Mouse (Mus musculus) mouse embryonic stem cell (cell line): ENCODE results near the gene Mcat.

Source experiments
- in situ Hi-C, 2 experiments: fragments of 300-500 bp; cut with MboI; formaldehyde crosslinking; loops; 1 replicate in 1 of 2; 3 replicates in 1 of 2; pipeline ENCODE4 v1.14.3; 2019 to 2020; ENCODE audit warnings: low sequenced_read_pairs in 2 of 2, low pct_unique_long_range_greater_than_20kb in 1 of 2, mixed read lengths in 1 of 2; ENCODE audit not compliant: unreplicated experiment in 1 of 2

Gene Mcat

GRCm38 (mm10) chr15:83563327-83563856 lies at the start of gene Mcat, which contains the start of gene Tspo:
TSS of gene Mcat (minus strand) at chr15:83563787.
TSS of gene Tspo (plus strand) at chr15:83563592.
- in situ Hi-C loops, result no loop called here

DNA sequence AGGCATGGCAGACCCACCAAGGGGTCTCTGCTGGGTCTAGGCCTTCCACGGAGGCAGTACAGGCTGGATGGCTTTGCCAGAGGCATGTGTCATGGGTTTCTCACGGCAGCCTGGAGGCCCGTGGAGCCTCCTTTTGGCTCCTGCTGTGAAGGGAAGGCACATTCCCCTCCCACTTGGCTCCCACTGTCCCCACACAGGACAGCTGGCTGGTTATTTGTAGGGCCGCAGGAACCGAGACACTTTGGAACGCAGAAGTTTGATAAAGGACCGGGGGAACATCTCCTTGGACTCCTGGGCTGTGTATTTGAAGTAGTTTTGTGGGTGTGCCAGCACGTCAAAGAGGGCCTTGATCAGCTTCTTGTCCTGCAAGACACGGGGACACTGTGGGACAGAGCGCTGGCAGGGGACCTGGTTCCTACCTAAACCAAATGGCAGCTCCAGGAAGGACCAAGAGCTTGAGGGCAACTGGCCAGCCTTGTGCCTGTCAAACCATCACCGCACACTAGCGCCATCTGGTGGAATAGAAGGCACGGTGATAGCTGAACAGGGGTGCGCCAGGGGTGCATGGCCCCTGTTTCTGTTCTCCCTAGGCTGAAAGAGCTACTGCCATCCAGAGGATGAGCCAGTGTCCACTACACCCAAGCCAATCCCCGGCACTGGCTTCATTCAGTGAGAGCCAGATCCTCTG lies 43.7 kb upstream of the Mcat start:
- in situ Hi-C loops, result no loop called here

DNA sequence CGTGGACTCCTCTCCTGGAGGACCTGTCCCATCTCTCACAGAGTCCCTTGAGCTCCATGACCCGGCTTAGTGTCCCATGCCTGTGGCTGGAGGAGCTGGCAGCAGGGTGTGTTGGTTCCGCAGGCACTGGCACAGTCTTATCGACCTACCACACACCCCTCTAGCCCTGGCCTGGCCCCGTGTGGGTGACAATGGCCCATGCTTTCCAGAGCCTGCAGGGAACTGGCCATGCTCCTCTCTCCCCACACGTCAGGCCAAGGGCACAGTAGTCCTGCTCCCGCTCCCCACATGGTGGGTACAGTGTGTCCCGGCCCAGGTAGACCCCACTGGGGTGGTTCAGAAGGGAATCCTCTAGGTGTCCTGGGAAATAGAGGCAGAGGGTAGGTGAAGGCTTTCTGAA lies 43.1 kb upstream of the Mcat start:
- in situ Hi-C loops, result no loop called here

DNA sequence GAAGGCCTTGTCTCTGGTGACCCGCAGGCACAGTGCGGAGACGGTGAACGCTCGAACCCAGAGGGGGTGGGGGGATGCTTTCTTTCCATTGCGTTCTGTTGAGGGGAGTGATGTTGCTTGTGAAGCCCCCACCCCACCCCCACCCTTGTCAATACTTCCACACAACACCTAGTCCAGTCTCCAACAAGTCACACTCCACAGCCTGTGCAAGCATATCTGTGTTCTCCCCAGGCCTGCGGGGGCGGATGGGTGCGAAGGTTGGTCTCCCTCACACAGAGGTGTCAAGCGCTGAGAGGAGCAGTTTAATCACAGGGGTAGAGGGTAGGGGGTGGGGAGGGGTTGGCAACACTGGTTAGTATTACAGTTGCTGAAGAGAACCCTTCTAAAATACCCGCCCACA lies 42.6 kb upstream of the Mcat start:
- in situ Hi-C loops, result no loop called here

DNA sequence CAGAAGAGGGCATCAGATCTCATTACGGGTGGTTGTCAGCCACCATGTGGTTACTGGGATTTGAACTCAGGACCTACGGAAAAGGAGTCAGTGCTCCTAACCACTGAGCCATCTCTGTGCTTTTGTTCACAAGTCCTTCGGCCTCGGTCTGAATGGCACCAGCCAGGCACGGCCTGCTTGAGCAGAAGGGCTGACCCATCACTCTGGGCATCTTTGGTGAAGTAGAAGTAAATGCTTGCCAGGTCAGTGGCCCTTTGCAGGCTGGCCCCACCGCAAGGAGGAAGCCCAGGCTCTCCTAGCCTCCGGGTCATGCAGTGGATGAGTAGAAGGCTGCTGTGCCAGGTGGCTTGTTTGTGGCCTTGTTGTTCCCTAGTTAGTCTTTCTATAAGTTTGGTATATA lies 39.8 kb upstream of the Mcat start:
- in situ Hi-C loops, result no loop called here

GRCm38 (mm10) chr15:83603046-83603396 lies 39.4 kb upstream of the Mcat start:
- in situ Hi-C loops, result no loop called here

DNA sequence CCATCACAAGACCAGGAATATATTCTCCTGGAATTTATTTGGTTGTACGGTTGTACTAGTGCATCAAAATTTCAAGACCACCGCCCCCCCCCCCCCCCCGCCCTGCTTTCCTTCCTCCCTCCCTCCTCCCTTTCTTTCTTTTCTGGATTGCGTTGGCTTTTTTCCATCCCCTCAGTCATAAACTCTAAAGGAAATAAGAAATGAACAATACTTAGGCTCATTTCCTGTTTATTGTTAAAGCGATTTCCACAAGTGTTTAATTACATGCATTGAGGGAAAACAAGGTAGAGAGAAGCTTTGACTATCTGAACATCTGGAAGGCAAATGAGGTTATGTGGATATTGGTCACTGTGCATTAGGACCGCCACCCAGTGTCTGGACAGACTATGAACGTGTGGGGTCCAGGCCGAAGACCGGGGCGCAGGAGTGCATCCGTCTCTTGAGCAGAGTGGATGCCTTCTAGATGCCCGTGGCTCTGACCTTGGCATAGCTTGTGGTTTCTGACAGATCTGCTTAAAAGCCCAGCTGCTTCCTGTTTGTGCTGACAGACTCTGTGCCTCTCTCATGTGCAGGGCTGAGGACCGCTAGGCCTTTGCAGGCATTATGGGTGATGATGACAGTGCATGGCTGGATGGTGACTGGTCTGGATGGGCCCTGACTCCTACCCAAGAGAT lies 38.9 kb upstream of the Mcat start:
- in situ Hi-C loops, result no loop called here

GRCm38 (mm10) chr15:83601185-83601584 lies 37.6 kb upstream of the Mcat start:
- in situ Hi-C loops, result no loop called here

DNA sequence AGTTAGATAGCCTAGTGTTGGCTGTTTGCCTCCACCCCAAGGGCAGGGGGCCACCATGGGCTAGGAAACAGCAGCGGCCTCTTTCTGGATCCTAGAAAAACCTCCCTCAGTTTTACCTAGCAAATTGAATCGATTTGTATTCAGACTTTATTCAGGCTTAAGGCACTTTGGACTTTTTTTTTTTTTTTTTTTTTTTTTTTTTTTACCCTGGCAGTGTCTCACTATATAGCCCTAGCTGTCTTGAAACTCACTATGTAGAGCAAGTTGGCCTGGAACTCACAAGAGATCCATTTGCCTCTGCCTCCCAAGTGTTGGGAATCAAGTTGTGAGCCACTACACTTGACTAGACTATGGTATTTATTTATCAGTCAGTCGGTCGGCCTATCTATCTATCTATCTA lies 33.2 kb upstream of the Mcat start:
- in situ Hi-C loops, result no loop called here

DNA sequence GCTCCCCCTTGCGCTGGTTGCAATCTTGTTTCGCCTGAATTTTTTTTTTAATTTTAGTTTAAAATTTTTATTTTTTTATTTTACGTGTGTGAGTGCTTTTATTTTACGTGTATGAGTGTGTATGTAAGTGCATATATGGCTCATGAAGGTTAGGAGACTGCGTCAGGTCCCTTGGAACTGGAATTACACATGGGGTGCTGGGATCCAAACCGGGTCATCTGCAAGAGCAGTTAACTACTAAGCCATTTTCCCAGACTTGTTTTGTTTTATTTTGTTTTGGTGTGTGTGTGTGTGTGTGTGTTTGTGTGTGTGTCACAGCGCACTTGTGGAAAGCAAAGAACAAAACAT lies 31.8 kb upstream of the Mcat start:
- in situ Hi-C loops, result no loop called here

- in situ Hi-C loops, result no loop called here
Measured at GRCm38 (mm10) chr15:83594513-83595363, 31.2 kb upstream of the Mcat start, which contains the start of gene Ttll12. TSS of gene Ttll12 (minus strand) at chr15:83595157.

DNA sequence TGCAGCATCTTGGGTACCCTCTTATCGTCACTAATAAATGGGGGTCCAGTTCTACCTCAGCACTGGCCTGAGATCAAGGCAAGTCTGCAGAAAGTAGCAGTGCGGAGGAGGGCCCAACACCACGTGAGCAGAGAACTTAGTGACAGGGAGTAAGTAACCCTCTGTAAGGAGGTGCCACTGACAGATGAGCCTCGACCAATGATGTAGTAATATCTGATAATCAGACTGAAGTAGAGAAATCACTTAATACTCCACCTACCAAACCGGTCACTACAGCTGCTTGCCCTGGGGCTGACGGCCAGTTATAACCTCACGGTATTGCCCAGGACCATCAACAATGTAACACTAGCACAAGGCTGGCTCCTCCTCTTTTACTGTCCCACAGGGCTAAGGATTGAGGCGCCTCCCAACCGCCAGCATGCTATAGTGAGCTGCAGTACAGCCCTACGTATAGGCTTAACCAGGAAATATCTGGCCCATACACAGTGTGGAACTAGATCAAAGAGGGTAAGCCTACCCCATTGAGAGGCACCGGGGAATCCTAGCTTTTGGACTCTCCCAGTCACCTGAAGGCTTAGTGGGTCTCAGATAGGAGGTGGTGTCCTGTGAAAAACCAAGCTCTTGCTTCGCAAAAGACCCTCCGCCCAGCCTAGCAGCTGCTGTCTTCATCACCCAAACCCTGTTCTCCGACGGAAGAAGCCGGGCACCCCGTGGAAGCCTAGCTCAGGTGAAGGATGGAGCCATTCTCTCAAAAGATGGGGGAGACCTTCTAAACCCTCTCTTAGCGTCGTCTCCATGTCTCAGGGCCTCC lies 30.3 kb upstream of the Mcat start:
- in situ Hi-C loops, result no loop called here

DNA sequence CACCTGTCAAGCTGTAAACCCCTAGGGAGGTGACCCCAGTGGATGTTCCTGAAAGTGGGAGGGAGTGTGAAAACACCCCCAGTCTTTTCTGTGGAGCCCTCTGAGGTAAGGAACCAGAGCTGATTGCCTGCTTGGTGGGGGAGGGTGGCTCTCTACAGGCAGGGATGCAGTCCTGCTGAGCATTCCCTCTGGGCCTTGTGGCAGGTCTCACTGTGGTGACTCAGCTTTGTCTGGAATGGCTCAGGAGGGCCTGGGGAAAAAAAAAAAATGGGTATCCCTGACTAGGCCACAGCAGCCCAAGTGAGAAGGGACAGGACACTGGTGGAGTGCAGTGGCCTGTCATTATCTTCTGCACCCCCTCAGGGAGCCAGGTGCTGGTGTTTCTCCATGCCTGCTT lies 29.6 kb upstream of the Mcat start:
- in situ Hi-C loops, result no loop called here

DNA sequence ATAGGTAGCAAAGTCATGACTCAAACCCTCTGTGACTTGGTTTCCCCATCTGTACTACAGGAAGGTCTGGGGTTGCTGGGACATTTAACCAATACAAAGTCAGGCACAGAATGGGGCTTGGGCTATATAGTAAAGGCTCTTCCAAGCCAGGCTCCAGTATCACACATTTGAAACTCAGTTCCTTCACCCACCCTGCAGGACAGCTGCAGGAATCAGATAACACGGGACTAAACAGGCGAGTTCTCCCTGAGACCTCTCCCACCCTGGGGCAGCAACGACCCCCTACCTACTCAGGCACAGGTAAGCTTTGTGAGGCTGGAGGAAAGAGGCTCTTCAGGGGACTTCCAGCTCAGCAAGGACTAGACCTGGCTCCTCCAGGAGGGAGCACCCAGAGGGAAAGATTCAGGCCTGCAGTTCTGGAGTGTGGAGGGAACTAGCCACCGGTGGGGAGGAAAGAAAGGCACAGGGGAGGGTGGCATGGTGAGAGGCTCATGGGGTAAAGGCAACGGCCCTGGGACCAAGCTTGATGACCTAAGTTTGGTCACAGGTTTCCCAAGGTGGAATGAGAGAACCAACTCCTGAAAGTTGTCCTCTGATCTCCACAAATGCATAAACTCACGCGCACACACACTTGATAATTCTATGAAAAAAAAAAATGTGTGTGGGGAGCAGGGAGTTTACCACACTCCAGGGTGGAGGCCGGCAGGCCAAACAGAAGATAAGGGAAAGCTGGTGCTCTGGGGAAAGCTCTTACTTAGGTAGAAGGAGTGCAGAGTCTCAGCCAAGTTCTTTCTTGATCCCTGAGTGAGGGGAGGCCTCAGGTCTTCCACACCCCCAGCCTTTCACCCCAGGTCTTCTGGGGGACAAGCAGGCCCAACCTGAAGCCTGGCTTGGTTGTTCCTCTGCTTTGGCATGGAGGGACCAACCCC lies 28.9 kb upstream of the Mcat start:
- in situ Hi-C loops, result no loop called here

DNA sequence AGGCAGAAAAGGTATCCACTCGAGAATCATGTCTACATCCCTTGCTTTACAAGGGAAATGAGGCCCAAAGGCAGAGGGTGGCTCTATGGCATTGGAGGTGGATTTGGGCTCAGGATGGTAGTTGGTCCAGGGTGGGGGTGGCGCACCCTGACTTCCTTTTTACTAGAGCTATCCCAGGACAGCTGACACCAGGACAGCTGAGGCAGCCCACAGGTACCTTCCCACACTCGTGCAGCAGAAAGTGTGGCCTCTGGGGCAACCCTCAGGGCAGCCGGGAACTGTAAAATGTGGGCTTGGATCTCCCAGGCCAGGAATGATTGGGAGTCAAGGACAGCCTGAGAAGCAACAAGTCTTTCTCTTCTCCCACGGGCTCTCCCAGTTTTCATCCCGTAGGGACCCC lies 28.2 kb upstream of the Mcat start:
- in situ Hi-C loops, result no loop called here

- in situ Hi-C loops, result no loop called here
Measured at GRCm38 (mm10) chr15:83590841-83591240, 27.3 kb upstream of the Mcat start.

GRCm38 (mm10) chr15:83584741-83585220 lies 21.2 kb upstream of the Mcat start:
- in situ Hi-C loops, result no loop called here
